Mouse (Mus musculus): Measurements from ENCODE around the gene Rps6ka4. TPM values are rescaled to one million over a fixed set of nuclear protein-coding genes. Genes with fewer than 3 reads are reported as not detected.

Gene Rps6ka4
- polyA plus RNA-seq, 1 experiment from 2014 or later, result 15.7 TPM

- WGBS, result 41% methylated on average over 10 of the region's 10 CpGs
- no peak for ATAC-seq
- TF ChIP-seq CTCF (IDR thresholded peaks at IDR 0.05; ENCODE audit: low read depth), result no peak
- no peak overlapping the region for H3K27ac ChIP-seq (ENCODE audit: low read depth, low read length)
- no peaks in the 10 kb centered on the region; the same call in 1 of the 2 replicates for H3K27me3 ChIP-seq (replicated peaks; ENCODE audit: control insufficient read depth, insufficient read depth, low read length)
- H3K4me1 ChIP-seq (replicated peaks; ENCODE audit: control insufficient read depth, insufficient read depth, low read length), result no peaks in the 10 kb centered on the region
- no peak overlapping the region for H3K4me2 ChIP-seq (replicated peaks; ENCODE audit: low read depth)
- no peaks in the 10 kb centered on the region for H3K9me3 ChIP-seq (ENCODE audit: control insufficient read depth)
- H3K9ac ChIP-seq (ENCODE audit: low read depth, low read length), result no peak overlapping the region
- no peak overlapping the region for H3K4me3 ChIP-seq (ENCODE audit: low read depth, low read length)
- no peaks in the 10 kb centered on the region for H3K36me3 ChIP-seq (ENCODE audit: control insufficient read depth, insufficient read depth)
Measured at GRCm38 (mm10) chr19:6819143-6819827, 21.2 kb downstream of the Rps6ka4 start.

GRCm38 (mm10) chr19:6814958-6815357 lies 25.5 kb downstream of the Rps6ka4 start:
- WGBS, result 75% methylated on average over 3 of the region's 3 CpGs
- no peak overlapping the region for H3K27ac ChIP-seq (ENCODE audit: low read depth, low read length)

GRCm38 (mm10) chr19:6814366-6814765 lies 26.1 kb downstream of the Rps6ka4 start:
- no peaks in the 10 kb centered on the region for H3K36me3 ChIP-seq (ENCODE audit: control insufficient read depth, insufficient read depth)
- no peak overlapping the region for H3K27ac ChIP-seq (ENCODE audit: low read depth, low read length)
- H3K4me3 ChIP-seq (ENCODE audit: low read depth, low read length), result no peak overlapping the region
- no peak for TF ChIP-seq CTCF (IDR thresholded peaks at IDR 0.05; ENCODE audit: low read depth)
- no peaks in the 10 kb centered on the region; the same call in 1 of the 2 replicates for H3K27me3 ChIP-seq (replicated peaks; ENCODE audit: control insufficient read depth, insufficient read depth, low read length)
- no peak for ATAC-seq
- H3K4me1 ChIP-seq (replicated peaks; ENCODE audit: control insufficient read depth, insufficient read depth, low read length), result no peaks in the 10 kb centered on the region
- H3K9ac ChIP-seq (ENCODE audit: low read depth, low read length), result no peak overlapping the region
- no peak overlapping the region for H3K4me2 ChIP-seq (replicated peaks; ENCODE audit: low read depth)
- WGBS, result 42% methylated on average over 4 of the region's 4 CpGs
- H3K9me3 ChIP-seq (ENCODE audit: control insufficient read depth), result no peaks in the 10 kb centered on the region

More at GRCm38 (mm10) chr19:6814958-6815357, 25.5 kb downstream of the Rps6ka4 start:
- no peaks in the 10 kb centered on the region for H3K36me3 ChIP-seq (ENCODE audit: control insufficient read depth, insufficient read depth)
- H3K27me3 ChIP-seq (replicated peaks; ENCODE audit: control insufficient read depth, insufficient read depth, low read length), result no peaks in the 10 kb centered on the region; the same call in 1 of the 2 replicates
- H3K4me2 ChIP-seq (replicated peaks; ENCODE audit: low read depth), result no peak overlapping the region
- ATAC-seq, result no peak
- TF ChIP-seq CTCF (IDR thresholded peaks at IDR 0.05; ENCODE audit: low read depth), result 0 out of 2 replicates have a peak, but pooled peaks have one; percentile 9
- H3K4me1 ChIP-seq (replicated peaks; ENCODE audit: control insufficient read depth, insufficient read depth, low read length), result no peaks in the 10 kb centered on the region
- H3K4me3 ChIP-seq (ENCODE audit: low read depth, low read length), result no peak overlapping the region
- H3K9me3 ChIP-seq (ENCODE audit: control insufficient read depth), result no peaks in the 10 kb centered on the region
- H3K9ac ChIP-seq (ENCODE audit: low read depth, low read length), result no peak overlapping the region

Small RNA genes lying within 50 kb of the gene (microRNA-seq; reads per million reads assigned to microRNA genes)
- not detected for gene Mir5046

Other genes with a start within 250 kb of the Rps6ka4 start
- gene Ccdc88b, start 17.6 kb upstream of the Rps6ka4 start, polyA plus RNA-seq (2015; fragmentation: Nextera tagmentation; extraction: Ambion mirVana), result 1.4 and 1.7 TPM in 2 replicates
- gene Trmt112, start 69.1 kb upstream of the Rps6ka4 start, polyA plus RNA-seq (2015; fragmentation: Nextera tagmentation; extraction: Ambion mirVana), result 52.0 and 54.4 TPM in 2 replicates
- 910 and 912 TPM in 2 replicates for gene Prdx5, start 69.5 kb upstream of the Rps6ka4 start, polyA plus RNA-seq (2015; fragmentation: Nextera tagmentation; extraction: Ambion mirVana)
- gene Esrra, start 81.2 kb upstream of the Rps6ka4 start, polyA plus RNA-seq (2015; fragmentation: Nextera tagmentation; extraction: Ambion mirVana), result 63.6 TPM in 2 replicates
- 0.65 and 0.76 TPM in 2 replicates for gene Catsperz, start 84.7 kb upstream of the Rps6ka4 start, polyA plus RNA-seq (2015; fragmentation: Nextera tagmentation; extraction: Ambion mirVana)
- 0.21 and 0.38 TPM in 2 replicates for gene Kcnk4, start 93.9 kb upstream of the Rps6ka4 start, polyA plus RNA-seq (2015; fragmentation: Nextera tagmentation; extraction: Ambion mirVana)
- gene Bad, start 101.2 kb upstream of the Rps6ka4 start, polyA plus RNA-seq (2015; fragmentation: Nextera tagmentation; extraction: Ambion mirVana), result 66.2 and 70.1 TPM in 2 replicates
- gene Gpr137, start 101.8 kb upstream of the Rps6ka4 start, polyA plus RNA-seq (2015; fragmentation: Nextera tagmentation; extraction: Ambion mirVana), result 20.0 and 20.9 TPM in 2 replicates
- 102 and 105 TPM in 2 replicates for gene Ppp1r14b, start 134.3 kb upstream of the Rps6ka4 start, polyA plus RNA-seq (2015; fragmentation: Nextera tagmentation; extraction: Ambion mirVana)
- gene Plcb3, start 135.8 kb upstream of the Rps6ka4 start, polyA plus RNA-seq (2015; fragmentation: Nextera tagmentation; extraction: Ambion mirVana), result 107 and 123 TPM in 2 replicates
- gene Fkbp2, start 139.9 kb upstream of the Rps6ka4 start, polyA plus RNA-seq (2015; fragmentation: Nextera tagmentation; extraction: Ambion mirVana), result 135 and 142 TPM in 2 replicates
- gene Vegfb, start 147.0 kb upstream of the Rps6ka4 start, polyA plus RNA-seq (2015; fragmentation: Nextera tagmentation; extraction: Ambion mirVana), result 23.2 and 25.2 TPM in 2 replicates
- gene Dnajc4, start 151.9 kb upstream of the Rps6ka4 start, polyA plus RNA-seq (2015; fragmentation: Nextera tagmentation; extraction: Ambion mirVana), result 32.3 and 35.1 TPM in 2 replicates
- gene Nudt22, start 155.5 kb upstream of the Rps6ka4 start, polyA plus RNA-seq (2015; fragmentation: Nextera tagmentation; extraction: Ambion mirVana), result 50.4 and 51.9 TPM in 2 replicates
- gene Trpt1, start 155.5 kb upstream of the Rps6ka4 start, polyA plus RNA-seq (2015; fragmentation: Nextera tagmentation; extraction: Ambion mirVana), result 7.6 and 10.2 TPM in 2 replicates
- 8.9 and 9.3 TPM in 2 replicates for gene Fermt3, start 178.8 kb upstream of the Rps6ka4 start, polyA plus RNA-seq (2015; fragmentation: Nextera tagmentation; extraction: Ambion mirVana)
- gene Stip1, start 199.3 kb upstream of the Rps6ka4 start, polyA plus RNA-seq (2015; fragmentation: Nextera tagmentation; extraction: Ambion mirVana), result 46.2 and 47.8 TPM in 2 replicates
- 14.4 and 15.1 TPM in 2 replicates for gene Macrod1, start 216.2 kb upstream of the Rps6ka4 start, polyA plus RNA-seq (2015; fragmentation: Nextera tagmentation; extraction: Ambion mirVana)

Data from intestine, postnatal 0 days (tissue).